Mouse (Mus musculus) megakaryocyte, embryonic 14.5 days (primary cell): ENCODE results near the gene Traf5. TPM values are rescaled to one million over a fixed set of nuclear protein-coding genes. Genes with fewer than 3 reads are reported as not detected.

Source experiments
- H3K27me3 ChIP-seq: replicated peaks from 2 replicates; pipeline ENCODE3; 2012; ENCODE audit warnings: inconsistent platforms
- H3K36me3 ChIP-seq: replicated peaks from 2 replicates; pipeline ENCODE3; 2012; ENCODE audit warnings: low read length, inconsistent platforms, mixed read lengths
- H3K4me1 ChIP-seq: 2 replicates; pipeline ENCODE4 v1.6.1; 2012; ENCODE audit warnings: inconsistent platforms
- H3K4me3 ChIP-seq: replicated peaks from 2 replicates; pipeline ENCODE3; 2012; ENCODE audit warnings: moderate library complexity, mild to moderate bottlenecking, inconsistent platforms
- H3K9me3 ChIP-seq: 2 replicates; pipeline ENCODE4 v1.6.1; 2012; ENCODE audit warnings: inconsistent platforms
- FLI1 ChIP-seq: IDR thresholded peaks from 2 replicates; pipeline ENCODE4 v1.6.1; 2012; ENCODE audit warnings: low read length, inconsistent platforms, mixed read lengths
- GATA1 ChIP-seq: IDR thresholded peaks from 3 replicates; pipeline ENCODE4 v1.6.1; 2012; ENCODE audit warnings: mixed read lengths, low read length, inconsistent platforms, borderline replicate concordance
- polyA plus RNA-seq: library from polyadenylated mRNA; stranded (reverse); fragments of >175 nt; gene quantifications from 2 replicates; pipeline ENCODE4 v1.2.3, GENCODE M21; 2012; ENCODE audit warnings: low replicate concordance; ENCODE audit not compliant: insufficient read depth

The Traf5 gene
- polyA plus RNA-seq, 1 experiment, result 8.2 TPM

DNA sequence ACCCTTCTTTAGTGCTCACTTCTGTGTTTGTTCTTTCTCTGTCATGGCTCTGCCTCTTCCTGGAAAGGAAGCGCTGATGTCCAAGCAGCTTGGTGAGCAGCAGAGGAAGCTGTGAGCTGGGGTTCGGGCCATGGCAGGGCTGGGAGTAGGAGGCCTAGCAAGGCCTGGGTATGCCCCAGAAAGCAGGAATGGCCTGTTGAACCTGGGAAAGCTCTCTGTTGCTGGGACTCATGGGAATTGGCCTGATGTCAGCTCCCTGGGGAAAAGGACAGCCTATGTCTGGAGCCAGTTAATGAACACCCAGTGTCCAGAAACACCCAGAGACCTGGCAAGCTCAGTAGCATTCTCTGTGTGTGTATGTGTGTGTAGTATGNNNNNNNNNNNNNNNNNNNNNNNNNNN lies 135.5 kb downstream of the Traf5 start:
- Histone ChIP-seq H3K9me3 (peaks cover 14% of the 10 kb centered on the region), H3K27me3 (peaks cover 94% of the 10 kb centered on the region), H3K4me3 (peak overlapping the region; percentile 78), H3K4me1 (peaks cover 53% of the 10 kb centered on the region), H3K36me3 (no peaks in the 10 kb centered on the region)
- TF ChIP-seq GATA1 (no peak), FLI1 (no peak)

DNA sequence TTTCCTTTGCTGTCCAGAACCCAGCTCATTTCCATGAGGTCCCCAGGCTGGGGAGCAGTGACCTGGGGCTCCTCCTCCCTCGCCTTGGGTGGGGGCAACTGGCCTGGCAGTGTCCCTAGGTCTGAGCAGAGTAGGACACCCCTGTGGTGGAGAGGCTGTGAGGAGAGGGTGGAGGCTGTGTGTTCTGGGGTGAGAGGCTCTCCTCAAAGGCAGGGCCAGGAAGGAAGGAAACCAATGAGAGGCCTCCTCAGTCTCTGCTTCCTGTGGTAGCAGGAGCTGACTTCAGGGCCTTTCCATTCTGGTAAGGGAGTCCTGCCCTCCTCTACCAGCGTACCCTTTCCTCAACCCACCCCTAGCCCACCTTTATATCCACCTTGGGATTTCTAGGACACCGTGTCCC lies 136.1 kb downstream of the Traf5 start:
- Histone ChIP-seq H3K27me3 (peaks cover 92% of the 10 kb centered on the region), H3K9me3 (peaks cover 18% of the 10 kb centered on the region), H3K36me3 (no peaks in the 10 kb centered on the region), H3K4me1 (peaks cover 48% of the 10 kb centered on the region), H3K4me3 (peak overlapping the region; percentile 78)
- TF ChIP-seq FLI1 (no peak), GATA1 (no peak)

DNA sequence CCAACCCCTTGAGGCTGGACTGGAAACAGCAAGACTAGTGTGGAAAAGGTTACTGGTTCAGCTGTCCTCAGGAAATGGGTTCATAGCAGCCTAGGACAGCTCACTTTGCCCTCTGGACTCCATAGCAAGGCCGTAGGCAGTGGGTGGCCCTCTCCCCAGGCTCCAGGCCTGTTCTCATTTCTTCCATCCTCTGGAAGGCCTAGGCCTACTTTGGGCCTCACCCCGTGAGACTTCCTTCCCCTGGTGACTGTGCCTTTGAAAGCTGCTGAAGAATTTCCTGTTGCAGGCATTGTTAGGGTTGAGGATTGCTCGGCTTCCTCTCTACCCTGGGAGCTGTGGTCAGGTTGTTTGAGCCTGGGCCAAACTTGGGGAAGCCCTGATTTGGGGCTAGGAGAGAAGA lies 137.3 kb downstream of the Traf5 start:
- Histone ChIP-seq H3K27me3 (peaks cover 90% of the 10 kb centered on the region), H3K4me3 (no peak overlapping the region), H3K4me1 (peaks cover 43% of the 10 kb centered on the region), H3K9me3 (peaks cover 18% of the 10 kb centered on the region), H3K36me3 (no peaks in the 10 kb centered on the region)
- TF ChIP-seq FLI1, result no peak
- TF ChIP-seq GATA1, result no peak

DNA sequence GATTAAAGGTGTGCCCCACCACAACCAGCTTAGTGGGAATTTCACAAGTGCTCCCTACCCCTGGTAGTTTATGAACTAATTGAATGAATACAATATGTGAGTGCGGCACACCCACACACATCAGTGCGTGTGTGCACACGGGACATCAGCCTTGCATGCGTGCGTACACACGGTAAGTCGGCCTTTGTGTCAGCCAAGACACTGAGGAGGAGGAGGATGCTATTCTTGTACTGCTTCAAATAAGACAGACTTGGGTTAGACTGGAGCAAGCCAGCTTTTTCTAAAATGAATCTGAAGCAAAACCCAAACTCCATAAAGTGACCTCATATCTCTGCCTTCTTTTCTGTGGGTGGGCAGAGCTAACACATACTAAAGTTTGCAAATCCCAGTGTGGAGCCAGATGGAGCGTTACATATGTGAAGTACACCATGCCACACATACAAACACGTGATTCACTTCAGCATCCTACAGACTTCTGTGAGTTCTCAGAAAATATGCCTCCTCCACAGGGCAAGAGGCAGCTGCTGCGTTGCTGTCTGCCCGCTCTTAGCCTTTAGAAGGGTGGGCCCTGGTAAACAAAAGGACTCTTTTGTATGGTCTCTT lies 139.5 kb downstream of the Traf5 start:
- TF ChIP-seq GATA1, result no peak
- no peak for TF ChIP-seq FLI1
- Histone ChIP-seq H3K27me3 (peaks cover 82% of the 10 kb centered on the region), H3K36me3 (no peaks in the 10 kb centered on the region), H3K4me3 (no peak overlapping the region), H3K9me3 (peaks cover 18% of the 10 kb centered on the region), H3K4me1 (peaks cover 36% of the 10 kb centered on the region)

DNA sequence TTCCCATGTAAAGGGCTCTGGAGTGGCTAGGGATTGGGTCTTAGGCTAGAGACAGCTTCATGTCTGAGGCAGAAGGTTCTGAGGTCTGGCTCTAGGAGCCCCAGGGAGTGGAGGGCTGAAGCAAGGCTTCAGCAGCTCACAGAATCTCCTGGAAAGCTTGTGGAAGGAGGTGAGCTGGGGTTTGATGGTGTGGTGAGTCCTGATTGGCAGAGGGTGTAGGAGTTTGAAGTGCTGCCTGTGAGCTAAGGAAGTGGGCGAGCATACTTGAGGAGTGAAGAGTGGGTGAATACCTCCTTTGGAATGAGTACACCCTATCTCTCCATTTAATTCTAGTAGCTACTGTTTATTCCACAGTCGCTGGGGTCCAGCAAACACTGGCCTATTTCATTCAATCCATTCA lies 141.7 kb downstream of the Traf5 start:
- Histone ChIP-seq H3K9me3 (peaks cover 18% of the 10 kb centered on the region), H3K4me1 (peaks cover 21% of the 10 kb centered on the region), H3K36me3 (no peaks in the 10 kb centered on the region), H3K27me3 (peaks cover 86% of the 10 kb centered on the region), H3K4me3 (no peak overlapping the region)
- TF ChIP-seq GATA1 (no peak), FLI1 (no peak)

DNA sequence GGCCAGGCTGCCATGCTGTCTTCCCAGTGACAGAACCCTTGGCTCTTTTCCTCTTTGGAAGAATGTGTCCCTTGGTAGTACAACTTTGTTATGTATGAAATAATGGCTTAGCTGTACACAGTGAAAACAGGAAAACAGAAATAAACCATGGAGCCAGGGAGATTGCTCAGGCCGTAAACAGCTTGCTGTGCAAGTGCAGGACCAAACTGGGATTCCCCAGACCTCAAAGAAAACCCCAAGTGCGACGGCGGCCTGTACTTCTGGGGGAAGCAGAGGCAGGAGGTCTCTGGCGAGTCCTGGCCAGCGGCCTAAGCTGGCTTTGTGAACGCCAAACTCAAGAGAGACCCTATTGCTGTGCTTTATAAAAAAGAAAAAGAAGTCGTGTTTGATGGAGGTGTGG lies 143.8 kb downstream of the Traf5 start:
- Histone ChIP-seq H3K4me3 (no peak overlapping the region), H3K4me1 (peaks cover 15% of the 10 kb centered on the region), H3K9me3 (peaks cover 10% of the 10 kb centered on the region), H3K27me3 (peaks cover 85% of the 10 kb centered on the region), H3K36me3 (no peaks in the 10 kb centered on the region)
- TF ChIP-seq FLI1 (no peak), GATA1 (no peak)

DNA sequence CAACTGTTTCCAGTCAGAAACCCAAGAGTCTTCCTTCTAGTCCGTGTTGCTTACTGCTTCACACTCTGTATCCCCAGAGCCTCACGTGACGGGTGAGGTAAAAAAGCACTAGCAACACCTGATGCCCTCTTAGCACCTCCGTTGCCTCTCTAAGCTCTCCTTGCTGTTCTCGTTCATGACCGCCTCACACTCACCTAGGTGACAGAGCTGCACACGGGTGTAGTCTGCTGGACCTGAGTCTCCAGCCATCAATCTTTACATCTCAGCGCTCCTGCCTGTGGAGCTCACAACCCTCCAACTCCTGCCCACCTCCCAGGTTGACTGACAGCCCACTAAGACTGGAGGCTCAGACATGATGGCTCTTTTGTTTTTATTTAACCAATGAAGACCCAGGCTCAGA lies 144.6 kb downstream of the Traf5 start:
- TF ChIP-seq GATA1 (no peak), FLI1 (no peak)

More for the DNA sequence above, 144.6 kb downstream of the Traf5 start:
- H3K36me3 ChIP-seq, result no peaks in the 10 kb centered on the region
- H3K4me1 ChIP-seq, result peaks cover 22% of the 10 kb centered on the region
- peaks cover 85% of the 10 kb centered on the region for H3K27me3 ChIP-seq
- H3K4me3 ChIP-seq, result no peak overlapping the region
- peaks cover 7% of the 10 kb centered on the region; the same call in 1 of the 2 replicates for H3K9me3 ChIP-seq

Other genes with a start within 250 kb of the Traf5 start
- 22.9 and 46.4 TPM in 2 replicates for gene Slc30a1, start 185.8 kb downstream of the Traf5 start, polyA plus RNA-seq
- 0.88 and 1.3 TPM in 2 replicates for gene Rd3, start 115.2 kb downstream of the Traf5 start, polyA plus RNA-seq
- 6.0 and 15.6 TPM in 2 replicates for gene Rcor3, start 45.5 kb upstream of the Traf5 start, polyA plus RNA-seq
- gene Kcnh1, start 98.2 kb upstream of the Traf5 start, polyA plus RNA-seq, result not detected in 2 replicates